Mouse (Mus musculus) CH12.LX (cell line): ENCODE measurements at regions not wholly inside any gene's neighbourhood (a gene's known extent, or its start where the extent isn't known, plus 50 kb on each side); places are given as distances from the start of the nearest gene placed in this dataset.

Experiments
- DNase-seq: peaks from one replicate; pipeline ENCODE4 v3.0.0-alpha.2; 2013; ENCODE audit errors: extremely low read depth
- H3K27ac ChIP-seq: 2 replicates; pipeline ENCODE4 v1.5.1; 2012; ENCODE audit warnings: low read depth, mild to moderate bottlenecking, control low read depth, moderate library complexity; ENCODE audit not compliant: insufficient read depth
- H3K27me3 ChIP-seq: replicated peaks from 2 replicates; pipeline ENCODE3; 2012; ENCODE audit warnings: inconsistent platforms
- H3K36me3 ChIP-seq, 2 experiments: replicated peaks in 1 of 2; 2 replicates each; pipeline versions ENCODE3 to v1.6.1; 2012; ENCODE audit warnings: inconsistent platforms in 1 of 2, low read length in 1 of 2, mild to moderate bottlenecking in 1 of 2, mixed read lengths in 1 of 2, moderate library complexity in 1 of 2; ENCODE audit not compliant: control insufficient read depth in 1 of 2, insufficient read depth in 1 of 2
- H3K4me1 ChIP-seq, 2 experiments: 2 replicates each; pipeline ENCODE4 v1.6.1; 2012; ENCODE audit warnings: inconsistent platforms in 1 of 2, moderate library complexity in 1 of 2; ENCODE audit not compliant: insufficient read depth in 2 of 2, control insufficient read depth in 1 of 2
- H3K4me2 ChIP-seq: 2 replicates; pipeline ENCODE4 v1.6.1; 2012; ENCODE audit warnings: low read depth, mild to moderate bottlenecking, control low read depth; ENCODE audit not compliant: poor library complexity, insufficient read depth, severe bottlenecking
- H3K4me3 ChIP-seq, 3 experiments: fragments of 150-350 bp in 1 of 3; sonication (generic) in 1 of 3; replicated peaks in 1 of 3; 2 replicates each; pipeline versions ENCODE3 to v1.5.1; 2011 to 2012; ENCODE audit warnings: low read depth in 2 of 3, low read length in 2 of 3, mild to moderate bottlenecking in 2 of 3, moderate library complexity in 2 of 3, control low read depth in 1 of 3, improper control_type of control experiment in 1 of 3, inconsistent platforms in 1 of 3, mixed read lengths in 1 of 3; ENCODE audit not compliant: poor library complexity in 1 of 3
- H3K79me2 ChIP-seq: replicated peaks from 2 replicates; pipeline ENCODE4 v1.6.1; 2012; ENCODE audit warnings: mild to moderate bottlenecking, moderate library complexity; ENCODE audit not compliant: control insufficient read depth, poor library complexity, insufficient read depth, severe bottlenecking; ENCODE audit errors: extremely low read depth
- H3K9ac ChIP-seq: 2 replicates; pipeline ENCODE4 v1.6.1; 2012; ENCODE audit warnings: low read depth, mild to moderate bottlenecking, control low read depth, moderate library complexity; ENCODE audit not compliant: insufficient read depth
- H3K9me3 ChIP-seq: replicated peaks from 2 replicates; pipeline ENCODE3; 2012; ENCODE audit warnings: low read length, inconsistent platforms, mixed read lengths
- BHLHE40 ChIP-seq: IDR thresholded peaks from 2 replicates; pipeline ENCODE4 v1.6.1; 2011; ENCODE audit warnings: mild to moderate bottlenecking, low read depth, low read length, improper control_type of control experiment
- CHD2 ChIP-seq: IDR thresholded peaks from 2 replicates; pipeline ENCODE4 v1.6.1; 2011; ENCODE audit warnings: low read length, improper control_type of control experiment
- E2F4 ChIP-seq: IDR thresholded peaks from 2 replicates; pipeline ENCODE4 v1.6.1; 2011; ENCODE audit warnings: low read depth, low read length, improper control_type of control experiment; ENCODE audit not compliant: insufficient replicate concordance
- ELF1 ChIP-seq: IDR thresholded peaks from 2 replicates; pipeline ENCODE4 v1.6.1; 2014; ENCODE audit warnings: low read depth, mild to moderate bottlenecking, inconsistent platforms, low read length, improper control_type of control experiment
- GABPA ChIP-seq: IDR thresholded peaks from 2 replicates; pipeline ENCODE4 v1.6.1; 2012; ENCODE audit warnings: low read depth, low read length, improper control_type of control experiment, inconsistent platforms; ENCODE audit not compliant: insufficient replicate concordance
- HCFC1 ChIP-seq: IDR thresholded peaks from 2 replicates; pipeline ENCODE4 v1.6.1; 2012; ENCODE audit warnings: low read depth, mild to moderate bottlenecking, inconsistent platforms, low read length, improper control_type of control experiment
- IRF4 ChIP-seq: IDR thresholded peaks from 2 replicates; pipeline ENCODE4 v1.6.1; 2014; ENCODE audit warnings: low read depth, mild to moderate bottlenecking, inconsistent platforms, low read length, improper control_type of control experiment
- JUND ChIP-seq: conservative IDR thresholded peaks from 2 replicates; pipeline ENCODE4 v1.6.1; 2011; ENCODE audit warnings: low read depth, low read length, improper control_type of control experiment
- MAFK ChIP-seq: IDR thresholded peaks from 2 replicates; pipeline ENCODE4 v1.6.1; 2011; ENCODE audit warnings: low read length, improper control_type of control experiment; ENCODE audit not compliant: insufficient replicate concordance
- MAX ChIP-seq: IDR thresholded peaks from 2 replicates; pipeline ENCODE4 v1.6.1; 2011; ENCODE audit warnings: low read length, improper control_type of control experiment
- MAZ ChIP-seq: IDR thresholded peaks from 2 replicates; pipeline ENCODE4 v1.6.1; 2012; ENCODE audit warnings: low read depth, mild to moderate bottlenecking, inconsistent platforms, low read length, improper control_type of control experiment, moderate library complexity
- MEF2A ChIP-seq: IDR thresholded peaks from 2 replicates; pipeline ENCODE4 v1.6.1; 2014; ENCODE audit warnings: low read depth, mild to moderate bottlenecking, inconsistent platforms, low read length, improper control_type of control experiment, borderline replicate concordance
- MXI1 ChIP-seq: IDR thresholded peaks from 2 replicates; pipeline ENCODE4 v1.6.1; 2011; ENCODE audit warnings: mild to moderate bottlenecking, low read depth, low read length, improper control_type of control experiment
- NELFE ChIP-seq: IDR thresholded peaks from 2 replicates; pipeline ENCODE4 v1.6.1; 2011; ENCODE audit warnings: low read depth, low read length, improper control_type of control experiment
- NRF1 ChIP-seq: IDR thresholded peaks from 2 replicates; pipeline ENCODE4 v1.6.1; 2014; ENCODE audit warnings: low read depth, mild to moderate bottlenecking, inconsistent platforms, low read length, improper control_type of control experiment, moderate library complexity
- PAX5 ChIP-seq: IDR thresholded peaks from 2 replicates; pipeline ENCODE4 v1.6.1; 2012; ENCODE audit warnings: low read length, inconsistent platforms, mixed read lengths
- POLR2AphosphoS2 ChIP-seq: IDR thresholded peaks from 2 replicates; pipeline ENCODE4 v1.6.1; 2011; ENCODE audit warnings: low read depth, low read length, improper control_type of control experiment
- RAD21 ChIP-seq: IDR thresholded peaks from 2 replicates; pipeline ENCODE4 v1.6.1; 2011; ENCODE audit warnings: low read depth, mild to moderate bottlenecking, low read length, improper control_type of control experiment, moderate library complexity
- RCOR1 ChIP-seq: conservative IDR thresholded peaks from 2 replicates; pipeline ENCODE4 v1.6.1; 2012; ENCODE audit warnings: low read depth, mild to moderate bottlenecking, inconsistent platforms, low read length, improper control_type of control experiment
- SIN3A ChIP-seq: IDR thresholded peaks from 2 replicates; pipeline ENCODE4 v1.6.1; 2012; ENCODE audit warnings: low read length, improper control_type of control experiment, inconsistent platforms
- SMC3 ChIP-seq: IDR thresholded peaks from 2 replicates; pipeline ENCODE4 v1.6.1; 2011; ENCODE audit warnings: low read depth, low read length, improper control_type of control experiment
- TBP ChIP-seq: conservative IDR thresholded peaks from 2 replicates; pipeline ENCODE4 v1.6.1; 2011; ENCODE audit warnings: low read depth, low read length, improper control_type of control experiment
- TCF12 ChIP-seq: IDR thresholded peaks from 2 replicates; pipeline ENCODE4 v1.6.1; 2014; ENCODE audit warnings: low read depth, mild to moderate bottlenecking, inconsistent platforms, low read length, improper control_type of control experiment
- UBTF ChIP-seq: IDR thresholded peaks from 2 replicates; pipeline ENCODE4 v1.6.1; 2012; ENCODE audit warnings: low read depth, mild to moderate bottlenecking, inconsistent platforms, low read length, improper control_type of control experiment, moderate library complexity
- USF1 ChIP-seq: IDR thresholded peaks from 2 replicates; pipeline ENCODE4 v1.6.1; 2014; ENCODE audit warnings: low read depth, mild to moderate bottlenecking, inconsistent platforms, low read length, improper control_type of control experiment
- USF2 ChIP-seq: conservative IDR thresholded peaks from 2 replicates; pipeline ENCODE4 v1.6.1; 2011; ENCODE audit warnings: low read depth, low read length, improper control_type of control experiment
- ZC3H11A ChIP-seq: IDR thresholded peaks from 2 replicates; pipeline ENCODE4 v1.6.1; 2012; ENCODE audit warnings: low read depth, mild to moderate bottlenecking, inconsistent platforms, low read length, improper control_type of control experiment
- ZKSCAN1 ChIP-seq: IDR thresholded peaks from 2 replicates; pipeline ENCODE4 v1.6.1; 2012; ENCODE audit warnings: low read depth, inconsistent platforms, low read length, improper control_type of control experiment, borderline replicate concordance
- ZNF384 ChIP-seq: IDR thresholded peaks from 2 replicates; pipeline ENCODE4 v1.6.1; 2012; ENCODE audit warnings: low read depth, low read length, improper control_type of control experiment, inconsistent platforms
- dilution Hi-C: fragments of 300-500 bp; cut with MboI; formaldehyde crosslinking; loops from 2 replicates; pipeline ENCODE4 v1.14.3; 2020; ENCODE audit warnings: low sequenced_read_pairs; ENCODE audit not compliant: extremely low pct_unique_long_range_greater_than_20kb, extremely low pct_ligation_motif_present
- in situ Hi-C: fragments of 300-500 bp; cut with MboI; formaldehyde crosslinking; loops from 3 replicates; pipeline ENCODE4 v1.14.3; 2019; ENCODE audit warnings: low sequenced_read_pairs, low pct_ligation_motif_present, low pct_unique_long_range_greater_than_20kb, mixed read lengths

GRCm38 (mm10) chr1:186254500-186254899, 137.4 kb upstream of the Lyplal1 start:
- TF ChIP-seq NRF1, result no peak
- no peak for TF ChIP-seq E2F4
- TF ChIP-seq RAD21, result no peak
- TF ChIP-seq JUND, result no peak
- no peak for TF ChIP-seq UBTF
- TF ChIP-seq USF2, result no peak
- TF ChIP-seq HCFC1, result no peak
- no peak for TF ChIP-seq RCOR1
- TF ChIP-seq USF1, result no peak
- no peak for TF ChIP-seq MEF2A
- TF ChIP-seq BHLHE40, result no peak
- TF ChIP-seq ZKSCAN1, result no peak
- TF ChIP-seq POLR2AphosphoS2, result no peak
- TF ChIP-seq ELF1, result no peak
- TF ChIP-seq ZNF384, result no peak
- no peak for TF ChIP-seq ZC3H11A
- TF ChIP-seq MAX, result no peak
- no peak for TF ChIP-seq NELFE
- no peak for TF ChIP-seq IRF4
- TF ChIP-seq MAFK, result no peak
- TF ChIP-seq, all 38 proteins: peak for 0
- Histone ChIP-seq H3K27ac (no peak overlapping the region), H3K79me2 (no peaks in the 10 kb centered on the region), H3K4me2 (no peak overlapping the region), H3K9ac (no peak overlapping the region), H3K4me3 (no peak overlapping the region), H3K4me1 (no peaks in the 10 kb centered on the region), H3K9me3 (peaks cover 71% of the 10 kb centered on the region), H3K36me3 (no peaks in the 10 kb centered on the region), H3K27me3 (no peaks in the 10 kb centered on the region)
- in situ Hi-C loops (no loop called here), dilution Hi-C loops (no loop called here)
- no peak for DNase-seq

- Histone ChIP-seq H3K9me3 (peaks cover 62% of the 10 kb centered on the region), H3K4me1 (no peaks in the 10 kb centered on the region), H3K4me3 (no peak overlapping the region), H3K4me2 (no peak overlapping the region), H3K9ac (no peak overlapping the region)
- in situ Hi-C loops, result no loop called here
- no peak for DNase-seq
- dilution Hi-C loops, result no loop called here
- no peak for TF ChIP-seq TBP
- no peak for TF ChIP-seq ELF1
- TF ChIP-seq MAZ, result no peak
- TF ChIP-seq BHLHE40, result no peak
- no peak for TF ChIP-seq UBTF
- TF ChIP-seq SIN3A, result no peak
- no peak for TF ChIP-seq SMC3
- no peak for TF ChIP-seq ZC3H11A
- TF ChIP-seq ZKSCAN1, result no peak
- TF ChIP-seq GABPA, result no peak
- TF ChIP-seq PAX5, result no peak
- TF ChIP-seq MXI1, result no peak
- TF ChIP-seq CHD2, result no peak
- TF ChIP-seq TCF12, result no peak
- TF ChIP-seq, all 38 proteins: peak for 0
- H3K27ac ChIP-seq, result no peak overlapping the region
- H3K79me2 ChIP-seq, result no peaks in the 10 kb centered on the region
- no peaks in the 10 kb centered on the region for H3K36me3 ChIP-seq
- H3K27me3 ChIP-seq, result no peaks in the 10 kb centered on the region
Measured at GRCm38 (mm10) chr1:186252551-186252950, 135.4 kb upstream of the Lyplal1 start.
